ENCODE assay signal across 8 mouse cellular contexts in the genomic region with DNA sequence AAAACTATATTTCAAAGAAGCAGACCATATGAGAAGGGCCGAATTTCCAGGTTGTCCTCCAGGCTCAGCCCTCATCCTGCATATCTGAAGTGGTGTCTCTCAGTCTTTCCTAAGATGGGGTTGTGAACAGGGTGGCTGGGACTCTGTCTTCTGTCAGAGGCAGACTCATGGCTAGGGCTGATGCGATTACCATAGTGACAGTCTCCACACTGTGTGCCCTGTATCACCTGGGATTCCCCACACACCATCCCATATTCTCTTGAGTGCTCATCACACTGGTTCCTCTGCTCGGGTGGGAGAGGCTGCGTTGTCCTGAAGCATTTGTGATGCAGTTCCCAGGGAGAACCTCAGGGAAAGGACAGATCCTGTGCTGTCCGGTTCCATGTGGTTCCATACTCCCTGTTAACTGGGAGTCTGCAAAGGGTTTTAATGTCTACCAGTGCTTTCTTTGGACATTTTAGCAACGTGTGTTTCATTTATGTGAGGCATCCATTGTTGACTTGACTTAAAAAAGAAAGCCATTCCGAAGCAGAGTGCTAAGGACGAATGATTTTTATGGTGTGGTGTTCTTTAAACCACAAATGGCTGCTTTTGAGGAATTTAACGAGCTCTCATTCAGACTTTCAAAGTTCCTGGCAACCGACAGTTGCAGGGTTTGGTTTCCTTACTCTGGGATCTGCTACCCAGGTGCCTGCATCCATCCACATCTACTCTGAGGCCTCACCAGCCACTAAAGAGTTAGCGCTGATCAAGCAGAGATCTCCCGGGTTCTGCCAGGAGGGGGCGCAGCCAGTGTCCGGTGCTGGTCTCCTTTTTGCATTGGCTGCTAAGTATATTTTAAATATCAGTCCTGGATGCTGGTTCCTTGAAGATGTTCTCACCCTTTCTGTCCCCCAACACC. TPM values are rescaled to one million over a fixed set of nuclear protein-coding genes. Genes with fewer than 3 reads are reported as not detected.
DNase-seq lines count a peak whose midpoint lies in the region; ATAC-seq and TF ChIP-seq lines count a peak whose summit lies in the region.

No protein-coding gene starts in this region.

- intact Hi-C loops in heart, postnatal 25 days (cut with DNase I), result loop anchor here (5.0 kb wide), 3 partner anchors 75 to 155 kb away; no protein-coding TSS in a partner anchor

- H3K27me3 ChIP-seq in heart, postnatal 0 days (ENCODE audit: control insufficient read depth, insufficient read depth, low read length), result no peaks in the 10 kb centered on the region
- no peaks in the 10 kb centered on the region for H3K27me3 ChIP-seq in testis, adult 2 months (ENCODE audit: control insufficient read depth, insufficient read depth, low read length)
- no peaks in the 10 kb centered on the region for H3K27me3 ChIP-seq in kidney, embryonic 15.5 days
- 0 out of 2 replicates have a peak, but pooled peaks cover 3% of the 10 kb centered on the region for H3K27me3 ChIP-seq in midbrain, embryonic 13.5 days

- H3K36me3 ChIP-seq in heart, postnatal 0 days (replicated peaks; ENCODE audit: control insufficient read depth, insufficient read depth, low read length), result no peaks in the 10 kb centered on the region
- no peaks in the 10 kb centered on the region for H3K36me3 ChIP-seq in testis, adult 2 months (ENCODE audit: control insufficient read depth, insufficient read depth, low read length)
- H3K36me3 ChIP-seq in kidney, embryonic 15.5 days, result no peaks in the 10 kb centered on the region
- no peaks in the 10 kb centered on the region for H3K36me3 ChIP-seq in midbrain, embryonic 13.5 days

- TF ChIP-seq CTCF in heart, postnatal 0 days (IDR thresholded peaks at IDR 0.05; ENCODE audit: low read depth), result peak; percentile 54
- TF ChIP-seq CTCF in testis, adult 2 months (IDR thresholded peaks at IDR 0.05; ENCODE audit: control insufficient read depth, insufficient read depth, insufficient replicate concordance, low read depth, low read length), result peak; percentile 37; the same call in 1 of the 2 replicates

- H3K9me3 ChIP-seq in heart, postnatal 0 days (replicated peaks; ENCODE audit: control insufficient read depth, low read length), result no peaks in the 10 kb centered on the region
- no peaks in the 10 kb centered on the region for H3K9me3 ChIP-seq in kidney, embryonic 15.5 days (replicated peaks)
- no peaks in the 10 kb centered on the region for H3K9me3 ChIP-seq in midbrain, embryonic 13.5 days

- H3K4me2 ChIP-seq in heart, postnatal 0 days (ENCODE audit: low read depth, low read length), result no peak overlapping the region
- no peak overlapping the region for H3K4me2 ChIP-seq in kidney, embryonic 15.5 days
- no peak overlapping the region for H3K4me2 ChIP-seq in midbrain, embryonic 13.5 days (replicated peaks)

- H3K4me3 ChIP-seq in heart, postnatal 0 days (ENCODE audit: low read depth, low read length), result no peak overlapping the region
- H3K4me3 ChIP-seq in testis, adult 2 months (ENCODE audit: control insufficient read depth, low read depth, low read length), result no peak overlapping the region
- H3K4me3 ChIP-seq in kidney, embryonic 15.5 days (replicated peaks), result no peak overlapping the region
- no peak overlapping the region for H3K4me3 ChIP-seq in midbrain, embryonic 13.5 days (replicated peaks)

- H3K4me1 ChIP-seq in heart, postnatal 0 days (ENCODE audit: control insufficient read depth, insufficient read depth), result no peaks in the 10 kb centered on the region
- H3K4me1 ChIP-seq in testis, adult 2 months (ENCODE audit: control insufficient read depth, insufficient read depth, low read length), result no peaks in the 10 kb centered on the region
- H3K4me1 ChIP-seq in kidney, embryonic 15.5 days, result peaks cover 18% of the 10 kb centered on the region
- no peaks in the 10 kb centered on the region for H3K4me1 ChIP-seq in midbrain, embryonic 13.5 days (replicated peaks)

- 46% methylated on average over 14 of the region's 14 CpGs for WGBS in heart, postnatal 0 days
- 35% methylated on average over 14 of the region's 14 CpGs for WGBS in kidney, embryonic 15.5 days
- WGBS in midbrain, embryonic 13.5 days, result 51% methylated on average over 14 of the region's 14 CpGs

- DNase-seq in heart, postnatal 0 days (ENCODE audit: low spot score), result peak; percentile 25
- DNase-seq in heart, postnatal 25 days (ENCODE audit: low spot score), result no peak
- no peak for DNase-seq in testis, postnatal 14 days (ENCODE audit: low spot score)
- peak; percentile 60 to 66 for DNase-seq in cerebellum, adult 18-20 months
- no peak for DNase-seq in yolk sac, embryonic 10.5 days (ENCODE audit: low spot score)

- TF ChIP-seq EP300 in heart, postnatal 0 days (IDR thresholded peaks at IDR 0.05; ENCODE audit: low read depth), result no peak

- no peak for TF ChIP-seq POLR2A in testis, adult 2 months (IDR thresholded peaks at IDR 0.05; ENCODE audit: control insufficient read depth, low read depth, low read length)

- no peak for ATAC-seq in heart, postnatal 0 days (ENCODE audit: insufficient read depth, low read depth)
- ATAC-seq in kidney, embryonic 15.5 days (replicated peaks; ENCODE audit: low FRiP score), result 0 out of 2 replicates have a peak, but pooled peaks have one; percentile 26
- ATAC-seq in midbrain, embryonic 13.5 days, result 0 out of 2 replicates have a peak, but pooled peaks have one; percentile 30

- no peak overlapping the region for H3K9ac ChIP-seq in heart, postnatal 0 days (replicated peaks; ENCODE audit: low read depth, low read length)
- H3K9ac ChIP-seq in kidney, embryonic 15.5 days, result no peak overlapping the region
- no peak overlapping the region for H3K9ac ChIP-seq in midbrain, embryonic 13.5 days (replicated peaks)

- no peak overlapping the region for H3K27ac ChIP-seq in heart, postnatal 0 days (ENCODE audit: low read depth)
- no peak overlapping the region for H3K27ac ChIP-seq in testis, adult 2 months (ENCODE audit: control insufficient read depth, insufficient read depth, low read depth, low read length)
- peak overlapping the region; percentile 38 for H3K27ac ChIP-seq in kidney, embryonic 15.5 days
- no peak overlapping the region for H3K27ac ChIP-seq in midbrain, embryonic 13.5 days

RNA-seq across cellular contexts. Expression of gene Tmem150c, which starts 7.2 kb away (rescaled TPM):
- 0.27 and 0.31 TPM in 2 replicates for total RNA-seq in heart, postnatal 0 days (2014; rRNA removed; ENCODE audit: low replicate concordance)
- 0.44 and 0.98 TPM in 2 replicates for polyA plus RNA-seq in heart, postnatal 0 days (2015; fragmentation: Nextera tagmentation; extraction: Ambion mirVana)
- total RNA-seq in heart, postnatal 25 days (2021), result 1 to 10 TPM; 4.0 to 5.7 TPM
- polyA plus RNA-seq in testis, adult 2 months (2012; rRNA removed), result 4.6 and 5.8 TPM in 2 replicates
- polyA plus RNA-seq in kidney, embryonic 15.5 days (2015; fragmentation: Nextera tagmentation; extraction: Ambion mirVana), result 18.4 and 21.9 TPM in 2 replicates
- polyA plus RNA-seq in midbrain, embryonic 13.5 days (2015; fragmentation: Nextera tagmentation; extraction: Ambion mirVana), result 17.7 and 22.1 TPM in 2 replicates

Comparison
In these comparisons a context has a peak if more than half of its experiments do, and no peak if none do; other contexts are left out.
1. DNase-seq: peak in heart, postnatal 0 days (single experiment) and cerebellum, adult 18-20 months (2 of 2); none in heart, postnatal 25 days (single experiment), testis, postnatal 14 days (single experiment) and yolk sac, embryonic 10.5 days (single experiment).